Mouse (Mus musculus) hindbrain, postnatal 0 days (tissue): ENCODE measurements at regions not wholly inside any gene's neighbourhood (a gene's known extent, or its start where the extent isn't known, plus 50 kb on each side); places are given as distances from the start of the nearest gene placed in this dataset.
"Not testable (repeated sequence)": the region's sequence is repeated elsewhere in the genome, so short reads cannot be mapped to it uniquely, and the experiment has no call there.

Experiments
- ATAC-seq: fragments of 200-750 bp; cut with Nextera tagmentation; 2 replicates; pipeline ENCODE4 v1.8.0; 2017; ENCODE audit warnings: mild to moderate bottlenecking, moderate TSS enrichment, moderate library complexity
- DNase-seq: peaks from one replicate; pipeline ENCODE4 v3.0.0-alpha.2; 2015; ENCODE audit warnings: low spot score
- H3K27ac ChIP-seq: fragments of 300-500 bp; sonication (generic); 2 replicates; pipeline ENCODE4 v1.5.1; 2014; ENCODE audit warnings: mild to moderate bottlenecking
- H3K27me3 ChIP-seq: fragments of 300-500 bp; sonication (generic); 2 replicates; pipeline ENCODE4 v1.6.1; 2014; ENCODE audit warnings: low read length, mixed read lengths; ENCODE audit not compliant: insufficient read depth
- H3K36me3 ChIP-seq: fragments of 300-500 bp; sonication (generic); 2 replicates; pipeline ENCODE4 v1.6.1; 2014; ENCODE audit warnings: low read length, mixed read lengths; ENCODE audit not compliant: insufficient read depth
- H3K4me1 ChIP-seq: fragments of 300-500 bp; sonication (generic); 2 replicates; pipeline ENCODE4 v1.6.1; 2014; ENCODE audit warnings: antibody characterized with exemption, low read length, mixed read lengths; ENCODE audit not compliant: insufficient read depth
- H3K4me2 ChIP-seq: fragments of 300-500 bp; sonication (generic); 2 replicates; pipeline ENCODE4 v1.6.1; 2014; ENCODE audit warnings: low read depth, mild to moderate bottlenecking, low read length, moderate library complexity, mixed read lengths
- H3K4me3 ChIP-seq: fragments of 300-500 bp; sonication (generic); 2 replicates; pipeline ENCODE4 v1.5.1; 2014; ENCODE audit warnings: low read length
- H3K9ac ChIP-seq: fragments of 300-500 bp; sonication (generic); replicated peaks from 2 replicates; pipeline ENCODE4 v1.6.1; 2014; ENCODE audit warnings: mild to moderate bottlenecking, low read length, moderate library complexity, mixed read lengths
- H3K9me3 ChIP-seq: fragments of 300-500 bp; sonication (generic); 2 replicates; pipeline ENCODE4 v1.6.1; 2016; ENCODE audit warnings: low read length, mixed read lengths
- CTCF ChIP-seq: IDR thresholded peaks from 2 replicates; pipeline ENCODE4 v1.5.1; 2016; ENCODE audit warnings: antibody characterized with exemption, control low read depth, low read depth
- WGBS: fragments of 180-500 bp; shearing (Covaris S2); extraction: QIAGEN DNeasy Blood & Tissue Kit; methylation state at CpG from one replicate; pipeline ENCODE4 v1.1.7; 2014; 5-methylcytosine and 5-hydroxymethylcytosine counted together

DNA sequence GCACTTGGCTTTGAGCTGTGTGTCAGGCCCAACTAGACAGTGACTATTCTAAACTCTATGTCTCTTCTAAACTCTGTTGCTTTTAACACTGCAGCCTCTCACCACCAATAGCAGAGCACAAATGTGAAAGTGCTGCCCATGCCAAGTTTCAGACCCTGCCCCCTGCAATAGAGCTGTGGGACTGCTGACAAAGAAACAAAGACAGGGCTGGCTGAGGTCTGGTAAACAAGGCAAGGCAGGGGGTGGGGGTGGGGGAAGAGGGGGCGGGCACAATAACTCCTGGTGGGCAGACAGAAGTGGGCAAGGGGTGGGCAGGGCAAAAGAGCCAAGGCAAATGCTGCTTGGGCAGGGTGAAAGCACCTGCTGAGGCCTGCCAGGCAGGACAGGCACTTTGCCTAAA is 172.9 kb upstream of the 9130204L05Rik start:
- no peaks in the 10 kb centered on the region for H3K36me3 ChIP-seq
- H3K27me3 ChIP-seq: no peaks in the 10 kb centered on the region
- no peak overlapping the region for H3K4me2 ChIP-seq
- H3K4me1 ChIP-seq: no peaks in the 10 kb centered on the region
- no peaks in the 10 kb centered on the region for H3K9me3 ChIP-seq
- H3K27ac ChIP-seq: no peak overlapping the region
- ATAC-seq (peak; percentile 87), DNase-seq (peak; percentile 35)
- H3K4me3 ChIP-seq: no peak overlapping the region
- no peak for TF ChIP-seq CTCF
- no CpG with 5 or more reads among the region's 1 CpGs for WGBS
- no peak overlapping the region for H3K9ac ChIP-seq

DNA sequence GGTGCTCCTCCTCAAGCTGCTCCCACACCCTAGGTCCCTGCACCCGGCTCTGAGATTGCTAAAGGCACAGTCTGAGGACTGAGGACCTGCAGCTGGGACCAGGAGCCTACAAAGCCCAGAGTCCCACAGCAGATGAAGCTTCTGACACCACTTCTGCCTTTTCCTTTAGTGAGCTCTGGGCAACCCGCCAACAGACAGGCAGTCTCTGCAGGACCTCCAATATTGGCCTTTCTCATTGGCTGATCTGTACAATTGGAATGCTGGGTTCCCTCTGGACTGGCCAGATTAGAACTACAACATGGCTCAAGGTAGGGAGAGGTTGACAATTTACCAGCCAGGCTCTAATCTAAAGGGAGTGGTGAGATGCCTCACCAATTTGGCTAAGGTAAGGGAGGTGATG is 164.3 kb upstream of the 9130204L05Rik start:
- DNase-seq: peak; percentile 53
- not testable (repeated sequence) for H3K4me1 ChIP-seq, H3K9me3 ChIP-seq, H3K36me3 ChIP-seq, H3K4me2 ChIP-seq, H3K27me3 ChIP-seq, H3K9ac ChIP-seq, H3K27ac ChIP-seq, H3K4me3 ChIP-seq
- peak; percentile 38; the same call in 1 of the 2 replicates for ATAC-seq
- WGBS: 74% methylated on average over 2 of the region's 2 CpGs

DNA sequence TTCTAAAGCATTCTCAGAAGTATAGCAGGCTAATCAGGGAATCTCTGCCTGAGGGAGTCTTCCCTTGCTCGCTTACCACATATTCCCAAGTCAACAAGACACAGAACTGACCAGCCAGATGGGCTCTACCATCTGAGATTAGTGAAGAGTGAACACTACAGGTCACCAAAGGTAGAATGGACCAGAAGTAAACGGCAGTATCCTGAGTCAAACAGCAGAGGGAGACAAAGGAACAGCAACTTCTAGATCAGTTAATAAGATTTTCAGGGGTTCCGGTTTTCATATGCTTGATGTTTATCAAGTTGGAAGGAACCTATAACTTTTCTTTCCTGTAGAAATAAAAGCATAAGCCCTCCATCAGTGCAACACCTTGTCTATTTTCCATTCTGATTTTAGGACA is 132.6 kb upstream of the 9130204L05Rik start:
- Histone ChIP-seq H3K27ac (no peak overlapping the region), H3K9ac (no peak overlapping the region), H3K9me3 (no peaks in the 10 kb centered on the region), H3K4me2 (no peak overlapping the region), H3K27me3 (no peaks in the 10 kb centered on the region), H3K4me3 (no peak overlapping the region), H3K36me3 (no peaks in the 10 kb centered on the region), H3K4me1 (no peaks in the 10 kb centered on the region)
- DNase-seq: peak; percentile 48
- WGBS: 57% methylated on average over 3 of the region's 3 CpGs
- ATAC-seq: no peak
- TF ChIP-seq CTCF: peak; percentile 62

DNA sequence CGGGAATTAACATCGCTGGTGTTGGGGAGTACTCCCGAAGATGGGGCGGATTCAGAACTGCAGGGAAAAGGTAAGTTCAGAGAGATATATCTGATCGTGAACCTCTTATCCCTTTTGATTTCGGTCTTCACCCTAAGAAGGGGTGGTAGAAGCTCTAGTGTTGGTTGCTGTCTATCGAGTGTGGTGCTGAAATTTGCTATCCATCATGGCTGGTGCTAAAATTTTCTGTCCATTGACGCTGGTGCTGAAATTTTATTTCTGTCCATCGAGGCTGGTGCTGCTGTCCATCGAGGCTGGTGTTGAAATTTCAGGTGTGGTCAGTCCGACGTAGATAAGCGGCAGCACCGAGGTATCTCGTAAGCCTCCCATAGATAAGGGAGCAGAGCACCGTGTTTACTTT is 122.7 kb upstream of the 9130204L05Rik start:
- Histone ChIP-seq H3K9me3 (peaks cover 11% of the 10 kb centered on the region; the same call in 1 of the 2 replicates), H3K4me3 (no peak overlapping the region), H3K27me3 (no peaks in the 10 kb centered on the region), H3K27ac (no peak overlapping the region), H3K4me1 (no peaks in the 10 kb centered on the region), H3K9ac (no peak overlapping the region), H3K4me2 (no peak overlapping the region), H3K36me3 (no peaks in the 10 kb centered on the region)
- no peak for ATAC-seq
- no peak for DNase-seq
- no peak for TF ChIP-seq CTCF
- WGBS: 90% methylated on average over 16 of the region's 16 CpGs
